Mouse (Mus musculus): ENCODE data around the gene Aspm. TPM values are rescaled to one million over a fixed set of nuclear protein-coding genes. Genes with fewer than 3 reads are reported as not detected.

Aspm gene
- 0.21 TPM for polyA plus RNA-seq (2017; shearing (Covaris generic))

DNA sequence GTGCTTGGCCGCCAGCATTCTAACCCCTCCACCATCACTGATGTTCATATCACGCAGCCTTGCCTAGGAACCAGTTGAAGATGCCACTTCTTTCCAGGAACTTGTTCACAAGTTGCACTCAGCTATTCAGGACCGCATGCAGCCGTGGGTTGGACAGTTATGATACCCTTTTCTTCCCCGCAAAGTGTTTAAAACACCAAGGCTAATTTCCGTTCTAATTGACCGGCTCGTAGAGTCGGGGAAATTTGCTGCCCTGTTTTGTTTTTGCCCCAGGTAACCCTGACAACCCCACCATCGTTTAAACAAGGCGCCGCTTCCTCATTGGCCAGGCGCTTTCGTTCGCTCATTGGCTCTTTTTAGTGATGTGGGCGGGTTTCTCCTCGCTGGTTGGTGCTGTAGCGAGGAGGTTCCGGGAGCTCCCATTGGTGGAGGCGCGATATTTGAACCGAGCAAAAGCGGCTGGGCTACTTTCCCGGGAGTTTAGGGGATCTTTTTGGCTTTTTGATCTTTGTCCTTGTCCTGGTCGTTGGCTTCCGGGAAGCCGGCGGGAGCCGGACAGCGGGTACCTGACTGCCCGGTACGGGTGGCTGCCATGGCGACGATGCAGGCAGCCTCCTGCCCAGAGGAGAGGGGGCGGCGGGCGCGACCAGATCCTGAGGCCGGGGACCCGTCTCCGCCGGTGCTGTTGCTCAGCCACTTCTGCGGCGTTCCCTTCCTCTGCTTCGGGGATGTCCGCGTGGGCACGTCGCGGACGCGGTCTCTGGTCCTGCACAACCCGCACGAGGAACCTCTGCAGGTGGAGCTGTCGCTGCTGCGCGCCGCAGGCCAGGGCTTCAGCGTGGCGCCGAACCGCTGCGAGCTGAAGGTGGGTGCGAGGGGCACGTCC, at the start of gene Aspm:
TSS of gene Aspm (plus strand) at position 433 of the 886 bp plus-strand sequence.

DNA sequence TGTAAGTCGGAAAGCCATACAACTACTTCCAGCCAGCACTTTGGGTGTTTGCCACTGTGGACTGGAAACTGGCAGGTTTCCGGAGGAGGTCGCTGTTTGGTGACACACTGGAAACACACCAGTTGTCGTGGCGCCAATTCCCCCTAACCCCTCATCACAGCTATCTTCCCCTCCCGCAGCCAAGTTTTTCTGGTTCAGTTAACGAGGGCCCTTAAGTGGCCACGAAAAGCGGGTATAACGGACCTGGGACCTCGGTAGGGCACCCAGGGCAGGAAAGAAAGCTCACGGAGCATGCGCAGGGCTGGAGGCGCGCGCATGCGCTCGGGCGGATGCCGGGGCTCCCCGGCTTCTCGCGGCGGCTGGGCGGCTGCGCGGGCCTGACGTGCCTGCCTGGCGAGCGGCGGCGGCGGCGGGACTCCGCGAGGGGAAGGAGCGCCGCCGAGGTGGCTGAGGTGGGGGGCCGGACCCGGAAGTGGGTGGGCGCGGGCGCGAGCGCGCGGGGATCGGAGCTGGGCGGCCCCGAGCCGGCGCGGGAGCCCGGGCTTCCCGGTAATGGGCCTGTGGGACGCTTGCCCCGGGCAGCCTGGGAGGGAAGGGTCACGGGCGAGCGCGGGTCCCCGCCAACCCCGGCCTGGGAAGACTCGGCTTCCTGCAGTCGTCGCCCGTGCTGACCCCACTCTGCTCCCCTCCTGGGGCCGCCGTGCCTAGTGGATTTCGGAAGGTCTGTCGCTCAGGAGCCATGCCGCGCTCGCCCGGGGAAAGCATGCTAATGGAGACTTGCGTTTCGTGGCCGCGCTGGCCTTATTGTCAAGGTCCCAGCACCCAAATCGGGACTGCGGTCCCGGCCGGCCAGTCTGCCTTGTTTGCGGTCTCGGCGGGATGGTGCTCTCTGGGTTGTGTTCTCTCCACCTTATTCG, 32.4 kb upstream of the Aspm start, which contains the start of gene Zbtb41:
TSS of gene Zbtb41 (plus strand) at position 414 of the 917 bp plus-strand sequence.

DNA sequence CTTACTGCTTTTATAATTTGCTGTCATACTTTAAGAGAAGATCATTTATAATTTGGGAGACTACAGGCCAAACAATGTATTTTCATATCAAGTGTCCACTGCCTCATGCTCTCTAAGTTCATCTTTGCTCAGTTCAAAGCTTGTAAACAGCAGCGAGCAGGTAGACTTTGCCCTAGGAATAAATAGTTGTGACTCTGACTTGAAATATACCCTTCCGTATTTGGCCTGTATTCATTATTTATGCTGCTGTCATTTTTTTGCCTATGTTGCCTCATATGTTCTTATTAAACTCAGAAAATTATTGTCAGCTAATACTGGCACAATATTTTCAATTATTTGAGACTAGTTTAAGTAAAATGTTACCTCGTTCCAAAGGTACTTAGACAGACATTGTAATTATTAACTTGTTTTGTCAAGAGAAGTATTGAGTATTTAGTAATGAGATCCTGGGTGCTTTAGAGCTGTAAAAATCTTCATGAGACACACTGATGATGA, 46.7 kb downstream of the Aspm start, which contains the start of gene F13b:
TSS of gene F13b (plus strand) at position 445 of the 495 bp plus-strand sequence.

Other genes starting within 250 kb of the Aspm start
- 0.06 TPM for gene Crb1, start 77.7 kb upstream of the Aspm start, polyA plus RNA-seq (2017; shearing (Covaris generic))
- gene Zbtb41, start 32.5 kb upstream of the Aspm start, polyA plus RNA-seq (2017; shearing (Covaris generic)) = 14.6 TPM
- not detected for gene F13b, start 46.9 kb downstream of the Aspm start, polyA plus RNA-seq (2017; shearing (Covaris generic))
- gene Cfhr1, start 105.5 kb downstream of the Aspm start, polyA plus RNA-seq (2017; shearing (Covaris generic)) = not detected

All from naive thymus-derived CD4-positive, alpha-beta T cell, adult 5 months (primary cell).